Mouse (Mus musculus): ENCODE measurements around the gene Olfr638. TPM values are rescaled to one million over a fixed set of nuclear protein-coding genes. Genes with fewer than 3 reads are reported as not detected.

Gene Olfr638
- total and polyA plus RNA-seq, 2 experiments from 2014 or later: not detected

DNA sequence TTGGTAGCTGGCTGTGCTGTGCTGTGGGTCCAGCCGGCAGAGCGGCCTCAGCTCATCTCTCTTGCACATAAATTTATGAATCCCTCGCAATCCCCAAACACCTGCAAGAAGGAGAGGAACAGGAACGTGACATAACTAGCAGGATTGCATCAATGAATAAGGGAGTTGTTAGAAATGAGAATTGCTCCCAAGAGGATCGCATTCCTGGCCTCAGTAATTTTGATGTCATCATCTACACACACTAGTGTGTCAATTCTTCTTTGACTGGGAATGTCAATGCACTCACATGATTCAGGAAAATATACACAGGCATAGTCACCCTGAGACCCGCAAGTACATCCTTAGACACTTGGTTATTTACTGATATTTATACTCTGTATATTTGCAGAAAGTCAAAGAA lies 26.9 kb downstream of the Olfr638 start, which contains the start of gene Olfr640:
Olfr640 (minus strand) TSS at position 101 of the 400 bp plus-strand sequence.
- TF ChIP-seq CTCF (IDR thresholded peaks at IDR 0.05; ENCODE audit: low read depth): no peak
- no peak within 1 kb of the TSS for H3K27ac ChIP-seq (ENCODE audit: low read depth, low read length)
- no peak within 1 kb of the TSS for H3K4me2 ChIP-seq (ENCODE audit: low read depth)
- H3K4me1 ChIP-seq (ENCODE audit: insufficient read depth): no peaks in the 10 kb centered on the region
- H3K36me3 ChIP-seq (ENCODE audit: insufficient read depth): no peaks in the 10 kb centered on the region
- ATAC-seq: no peak
- no peak within 1 kb of the TSS for H3K4me3 ChIP-seq (ENCODE audit: low read depth, low read length)
- no peaks in the 10 kb centered on the region for H3K27me3 ChIP-seq (ENCODE audit: insufficient read depth, low read length)
- 83% methylated on average over 6 of the region's 6 CpGs for WGBS
- H3K9me3 ChIP-seq (ENCODE audit: low read length): no peaks in the 10 kb centered on the region
- no peak for DNase-seq
- H3K9ac ChIP-seq: no peak within 1 kb of the TSS

DNA sequence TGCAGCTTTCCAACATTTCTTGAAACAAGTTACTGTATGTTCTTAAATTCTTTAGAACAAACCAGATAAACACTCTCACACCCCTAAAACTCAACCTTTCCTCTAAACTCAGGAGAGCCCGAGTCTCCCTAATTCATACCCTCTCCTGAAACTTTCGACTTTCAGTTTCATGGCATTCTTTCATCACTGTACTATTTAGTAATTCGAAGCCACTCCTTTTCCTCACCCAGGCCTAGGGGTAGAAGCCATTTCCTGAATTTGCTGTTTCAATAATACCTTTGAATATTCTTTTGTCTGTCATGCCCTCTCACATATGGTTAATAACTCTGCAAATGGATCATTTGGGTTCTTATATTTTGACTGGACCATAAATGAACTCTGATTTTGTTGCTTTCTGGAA lies 28.4 kb downstream of the Olfr638 start:
- Histone ChIP-seq H3K27ac (ENCODE audit: low read depth, low read length) (no peak overlapping the region), H3K4me1 (ENCODE audit: insufficient read depth) (no peaks in the 10 kb centered on the region), H3K27me3 (ENCODE audit: insufficient read depth, low read length) (no peaks in the 10 kb centered on the region), H3K36me3 (ENCODE audit: insufficient read depth) (no peaks in the 10 kb centered on the region), H3K9me3 (ENCODE audit: low read length) (no peaks in the 10 kb centered on the region), H3K9ac (no peak overlapping the region), H3K4me3 (ENCODE audit: low read depth, low read length) (no peak overlapping the region), H3K4me2 (ENCODE audit: low read depth) (no peak overlapping the region)
- no peak for ATAC-seq
- WGBS: 83% methylated on average over 3 of the region's 3 CpGs
- TF ChIP-seq CTCF (IDR thresholded peaks at IDR 0.05; ENCODE audit: low read depth): no peak
- DNase-seq: no peak

DNA sequence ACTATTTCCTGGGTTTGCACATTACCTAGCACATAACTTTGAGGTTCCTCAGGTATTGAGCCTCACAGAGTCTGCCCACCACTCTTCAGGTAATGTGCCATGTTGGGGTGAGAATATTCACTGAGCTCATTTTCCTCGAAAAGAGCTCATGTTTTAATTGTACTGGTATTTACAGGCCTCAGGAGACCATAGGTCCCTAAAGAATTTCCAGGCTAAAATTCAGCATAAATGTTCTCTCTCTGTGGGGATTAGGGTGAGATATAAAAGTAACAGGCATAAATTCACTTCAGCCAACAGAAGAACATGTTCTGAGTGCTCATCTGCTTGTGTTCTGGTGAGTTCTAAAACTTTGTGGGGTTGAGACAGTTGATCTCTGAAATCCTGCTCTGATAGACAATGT lies 36.6 kb downstream of the Olfr638 start, which contains the start of gene Olfr641:
Olfr641 (plus strand) TSS at position 301 of the 400 bp plus-strand sequence.
- H3K27me3 ChIP-seq (ENCODE audit: insufficient read depth, low read length): no peaks in the 10 kb centered on the region
- H3K9me3 ChIP-seq (ENCODE audit: low read length): no peaks in the 10 kb centered on the region
- no peak within 1 kb of the TSS for H3K4me2 ChIP-seq (ENCODE audit: low read depth)
- H3K4me3 ChIP-seq (ENCODE audit: low read depth, low read length): no peak within 1 kb of the TSS
- ATAC-seq (no peak), DNase-seq (no peak)
- no peak within 1 kb of the TSS for H3K9ac ChIP-seq
- TF ChIP-seq CTCF (IDR thresholded peaks at IDR 0.05; ENCODE audit: low read depth): no peak
- no peaks in the 10 kb centered on the region for H3K36me3 ChIP-seq (ENCODE audit: insufficient read depth)
- H3K4me1 ChIP-seq (ENCODE audit: insufficient read depth): no peaks in the 10 kb centered on the region
- 61% methylated on average over 1 of the region's 1 CpGs for WGBS
- no peak within 1 kb of the TSS for H3K27ac ChIP-seq (ENCODE audit: low read depth, low read length)

DNA sequence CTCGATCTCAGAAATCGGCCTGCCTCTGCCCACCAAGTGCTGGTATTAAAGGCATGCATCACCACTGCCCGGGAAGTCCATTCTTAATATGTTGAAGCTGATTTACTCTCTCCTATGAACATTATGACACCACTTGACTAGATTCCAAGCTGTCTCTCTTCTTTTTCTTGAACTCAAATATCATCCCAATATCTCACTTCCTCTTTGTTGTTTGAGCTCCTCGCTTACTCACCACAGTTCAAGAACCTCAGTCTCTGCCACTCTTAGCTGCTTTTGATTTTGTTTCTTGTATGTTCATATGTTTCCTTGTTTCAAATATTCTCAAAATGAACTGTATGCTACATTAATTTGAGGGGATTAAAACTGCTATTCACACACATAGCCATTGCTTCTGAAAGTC lies 52.2 kb downstream of the Olfr638 start:
- DNase-seq (no peak), ATAC-seq (no peak)
- H3K36me3 ChIP-seq (ENCODE audit: insufficient read depth): no peaks in the 10 kb centered on the region
- no peaks in the 10 kb centered on the region for H3K4me1 ChIP-seq (ENCODE audit: insufficient read depth)
- H3K27ac ChIP-seq (ENCODE audit: low read depth, low read length): no peak overlapping the region
- 88% methylated on average over 4 of the region's 4 CpGs for WGBS
- H3K9me3 ChIP-seq (ENCODE audit: low read length): no peaks in the 10 kb centered on the region
- no peak for TF ChIP-seq CTCF (IDR thresholded peaks at IDR 0.05; ENCODE audit: low read depth)
- no peak overlapping the region for H3K9ac ChIP-seq
- no peak overlapping the region for H3K4me2 ChIP-seq (ENCODE audit: low read depth)
- H3K27me3 ChIP-seq (ENCODE audit: insufficient read depth, low read length): no peaks in the 10 kb centered on the region
- no peak overlapping the region for H3K4me3 ChIP-seq (ENCODE audit: low read depth, low read length)

DNA sequence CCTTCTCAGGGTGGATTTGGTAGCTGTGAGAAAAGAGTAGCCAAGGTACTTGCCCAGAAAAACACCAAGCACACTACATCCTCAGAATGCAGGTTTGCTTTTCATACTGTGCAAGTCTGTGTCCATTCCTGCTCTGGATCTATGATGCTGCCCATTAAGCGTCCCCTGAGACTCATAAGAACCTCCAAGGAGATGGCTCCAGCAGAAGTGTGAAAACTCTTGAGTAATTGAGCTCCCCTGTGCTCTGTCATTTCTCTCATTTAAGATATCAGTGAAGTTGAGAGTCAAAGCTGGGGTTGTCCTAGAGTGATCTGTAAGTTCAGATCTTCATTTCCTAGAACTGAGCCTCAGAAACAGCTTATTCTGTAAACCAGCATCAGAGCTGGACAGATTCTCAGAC lies 54.0 kb downstream of the Olfr638 start, which contains the start of gene Olfr642:
Olfr642 (minus strand) TSS at position 101 of the 400 bp plus-strand sequence.
- WGBS: 72% methylated on average over 1 of the region's 1 CpGs
- DNase-seq: no peak

More for the DNA sequence above, 54.0 kb downstream of the Olfr638 start, which contains the start of gene Olfr642:
- Histone ChIP-seq H3K27me3 (ENCODE audit: insufficient read depth, low read length) (no peaks in the 10 kb centered on the region), H3K27ac (ENCODE audit: low read depth, low read length) (no peak within 1 kb of the TSS), H3K36me3 (ENCODE audit: insufficient read depth) (no peaks in the 10 kb centered on the region), H3K4me3 (ENCODE audit: low read depth, low read length) (no peak within 1 kb of the TSS), H3K4me1 (ENCODE audit: insufficient read depth) (no peaks in the 10 kb centered on the region), H3K9me3 (ENCODE audit: low read length) (no peaks in the 10 kb centered on the region), H3K4me2 (ENCODE audit: low read depth) (no peak within 1 kb of the TSS), H3K9ac (no peak within 1 kb of the TSS)
- no peak for TF ChIP-seq CTCF (IDR thresholded peaks at IDR 0.05; ENCODE audit: low read depth)
- no peak for ATAC-seq

Other genes starting within 250 kb of the Olfr638 start
Only the 30 nearest of the 33 such genes appear.
- gene Olfr68, start 219.0 kb upstream of the Olfr638 start, total RNA-seq (2014; rRNA removed): not detected in 2 replicates
- gene Olfr68, start 219.0 kb upstream of the Olfr638 start, polyA plus RNA-seq (2015; fragmentation: Nextera tagmentation; extraction: Ambion mirVana): not detected in 2 replicates
- gene Olfr67, start 206.9 kb upstream of the Olfr638 start, total RNA-seq (2014; rRNA removed): not detected in 2 replicates
- gene Olfr67, start 206.9 kb upstream of the Olfr638 start, polyA plus RNA-seq (2015; fragmentation: Nextera tagmentation; extraction: Ambion mirVana): not detected in 2 replicates
- gene Hbb-bt, start 184.8 kb upstream of the Olfr638 start, total RNA-seq (2014; rRNA removed): 105 and 224 TPM in 2 replicates
- 190 and 259 TPM in 2 replicates for gene Hbb-bt, start 184.8 kb upstream of the Olfr638 start, polyA plus RNA-seq (2015; fragmentation: Nextera tagmentation; extraction: Ambion mirVana)
- 815 and 1,167 TPM in 2 replicates for gene Hbb-bs, start 170.7 kb upstream of the Olfr638 start, total RNA-seq (2014; rRNA removed)
- 757 and 1,200 TPM in 2 replicates for gene Hbb-bs, start 170.7 kb upstream of the Olfr638 start, polyA plus RNA-seq (2015; fragmentation: Nextera tagmentation; extraction: Ambion mirVana)
- not detected in 2 replicates for gene Hbb-bh2, start 158.2 kb upstream of the Olfr638 start, total RNA-seq (2014; rRNA removed)
- not detected in 2 replicates for gene Hbb-bh2, start 158.2 kb upstream of the Olfr638 start, polyA plus RNA-seq (2015; fragmentation: Nextera tagmentation; extraction: Ambion mirVana)
- gene Hbb-bh1, start 155.6 kb upstream of the Olfr638 start, total RNA-seq (2014; rRNA removed): not detected in 2 replicates
- not detected in 2 replicates for gene Hbb-bh1, start 155.6 kb upstream of the Olfr638 start, polyA plus RNA-seq (2015; fragmentation: Nextera tagmentation; extraction: Ambion mirVana)
- gene Hbb-y, start 145.5 kb upstream of the Olfr638 start, total RNA-seq (2014; rRNA removed): 1.0 TPM in 1 of 2 replicates, not detected in the other
- 0.87 and 1.3 TPM in 2 replicates for gene Hbb-y, start 145.5 kb upstream of the Olfr638 start, polyA plus RNA-seq (2015; fragmentation: Nextera tagmentation; extraction: Ambion mirVana)
- gene Olfr66, start 112.5 kb upstream of the Olfr638 start, total RNA-seq (2014; rRNA removed): not detected in 2 replicates
- gene Olfr66, start 112.5 kb upstream of the Olfr638 start, polyA plus RNA-seq (2015; fragmentation: Nextera tagmentation; extraction: Ambion mirVana): not detected in 2 replicates
- gene Olfr64, start 104.3 kb upstream of the Olfr638 start, total RNA-seq (2014; rRNA removed): not detected in 2 replicates
- gene Olfr64, start 104.3 kb upstream of the Olfr638 start, polyA plus RNA-seq (2015; fragmentation: Nextera tagmentation; extraction: Ambion mirVana): not detected in 2 replicates
- gene Olfr65, start 95.3 kb upstream of the Olfr638 start, total RNA-seq (2014; rRNA removed): not detected in 2 replicates
- gene Olfr65, start 95.3 kb upstream of the Olfr638 start, polyA plus RNA-seq (2015; fragmentation: Nextera tagmentation; extraction: Ambion mirVana): not detected in 2 replicates
- not detected in 2 replicates for gene Olfr631, start 69.9 kb upstream of the Olfr638 start, total RNA-seq (2014; rRNA removed)
- gene Olfr631, start 69.9 kb upstream of the Olfr638 start, polyA plus RNA-seq (2015; fragmentation: Nextera tagmentation; extraction: Ambion mirVana): not detected in 2 replicates
- not detected in 2 replicates for gene Olfr632, start 64.4 kb upstream of the Olfr638 start, total RNA-seq (2014; rRNA removed)
- not detected in 2 replicates for gene Olfr632, start 64.4 kb upstream of the Olfr638 start, polyA plus RNA-seq (2015; fragmentation: Nextera tagmentation; extraction: Ambion mirVana)
- gene Olfr633, start 54.3 kb upstream of the Olfr638 start, total RNA-seq (2014; rRNA removed): not detected in 2 replicates
- not detected in 2 replicates for gene Olfr633, start 54.3 kb upstream of the Olfr638 start, polyA plus RNA-seq (2015; fragmentation: Nextera tagmentation; extraction: Ambion mirVana)
- gene Olfr635, start 27.6 kb upstream of the Olfr638 start, total RNA-seq (2014; rRNA removed): not detected in 2 replicates
- gene Olfr635, start 27.6 kb upstream of the Olfr638 start, polyA plus RNA-seq (2015; fragmentation: Nextera tagmentation; extraction: Ambion mirVana): not detected in 2 replicates
- gene Olfr639, start 18.6 kb downstream of the Olfr638 start, total RNA-seq (2014; rRNA removed): not detected in 2 replicates
- gene Olfr639, start 18.6 kb downstream of the Olfr638 start, polyA plus RNA-seq (2015; fragmentation: Nextera tagmentation; extraction: Ambion mirVana): not detected in 2 replicates
- 0.57 TPM in 1 of 2 replicates, not detected in the other for gene Olfr640, start 26.8 kb downstream of the Olfr638 start, total RNA-seq (2014; rRNA removed)
- gene Olfr640, start 26.8 kb downstream of the Olfr638 start, polyA plus RNA-seq (2015; fragmentation: Nextera tagmentation; extraction: Ambion mirVana): not detected in 2 replicates
- not detected in 2 replicates for gene Olfr641, start 36.7 kb downstream of the Olfr638 start, total RNA-seq (2014; rRNA removed)
- not detected in 2 replicates for gene Olfr641, start 36.7 kb downstream of the Olfr638 start, polyA plus RNA-seq (2015; fragmentation: Nextera tagmentation; extraction: Ambion mirVana)
- not detected in 2 replicates for gene Olfr642, start 53.9 kb downstream of the Olfr638 start, total RNA-seq (2014; rRNA removed)
- not detected in 2 replicates for gene Olfr642, start 53.9 kb downstream of the Olfr638 start, polyA plus RNA-seq (2015; fragmentation: Nextera tagmentation; extraction: Ambion mirVana)
- gene 4930516K23Rik, start 62.7 kb downstream of the Olfr638 start, total RNA-seq (2014; rRNA removed): not detected in 2 replicates
- not detected in 2 replicates for gene 4930516K23Rik, start 62.7 kb downstream of the Olfr638 start, polyA plus RNA-seq (2015; fragmentation: Nextera tagmentation; extraction: Ambion mirVana)
- gene Olfr644, start 73.1 kb downstream of the Olfr638 start, total RNA-seq (2014; rRNA removed): not detected in 2 replicates
- not detected in 2 replicates for gene Olfr644, start 73.1 kb downstream of the Olfr638 start, polyA plus RNA-seq (2015; fragmentation: Nextera tagmentation; extraction: Ambion mirVana)
- gene Olfr645, start 86.7 kb downstream of the Olfr638 start, total RNA-seq (2014; rRNA removed): not detected in 2 replicates
- not detected in 2 replicates for gene Olfr645, start 86.7 kb downstream of the Olfr638 start, polyA plus RNA-seq (2015; fragmentation: Nextera tagmentation; extraction: Ambion mirVana)
- gene Olfr646, start 106.1 kb downstream of the Olfr638 start, total RNA-seq (2014; rRNA removed): not detected in 2 replicates
- gene Olfr646, start 106.1 kb downstream of the Olfr638 start, polyA plus RNA-seq (2015; fragmentation: Nextera tagmentation; extraction: Ambion mirVana): not detected in 2 replicates
- gene Ubqln5, start 131.1 kb downstream of the Olfr638 start, total RNA-seq (2014; rRNA removed): not detected in 2 replicates
- gene Ubqln5, start 131.1 kb downstream of the Olfr638 start, polyA plus RNA-seq (2015; fragmentation: Nextera tagmentation; extraction: Ambion mirVana): not detected in 2 replicates
- not detected in 2 replicates for gene Olfr643, start 138.7 kb downstream of the Olfr638 start, total RNA-seq (2014; rRNA removed)
- not detected in 2 replicates for gene Olfr643, start 138.7 kb downstream of the Olfr638 start, polyA plus RNA-seq (2015; fragmentation: Nextera tagmentation; extraction: Ambion mirVana)
- gene Ubqln3, start 144.5 kb downstream of the Olfr638 start, total RNA-seq (2014; rRNA removed): not detected in 2 replicates
- not detected in 2 replicates for gene Ubqln3, start 144.5 kb downstream of the Olfr638 start, polyA plus RNA-seq (2015; fragmentation: Nextera tagmentation; extraction: Ambion mirVana)
- not detected in 2 replicates for gene Ubqlnl, start 151.8 kb downstream of the Olfr638 start, total RNA-seq (2014; rRNA removed)
- not detected in 2 replicates for gene Ubqlnl, start 151.8 kb downstream of the Olfr638 start, polyA plus RNA-seq (2015; fragmentation: Nextera tagmentation; extraction: Ambion mirVana)
- gene Olfm5, start 166.1 kb downstream of the Olfr638 start, total RNA-seq (2014; rRNA removed): not detected in 2 replicates
- gene Olfm5, start 166.1 kb downstream of the Olfr638 start, polyA plus RNA-seq (2015; fragmentation: Nextera tagmentation; extraction: Ambion mirVana): 0.10 TPM in 1 of 2 replicates, not detected in the other
- gene Olfr648, start 184.6 kb downstream of the Olfr638 start, total RNA-seq (2014; rRNA removed): not detected in 2 replicates
- gene Olfr648, start 184.6 kb downstream of the Olfr638 start, polyA plus RNA-seq (2015; fragmentation: Nextera tagmentation; extraction: Ambion mirVana): 0.24 and 0.28 TPM in 2 replicates
- not detected in 2 replicates for gene Olfr649, start 197.2 kb downstream of the Olfr638 start, total RNA-seq (2014; rRNA removed)
- gene Olfr649, start 197.2 kb downstream of the Olfr638 start, polyA plus RNA-seq (2015; fragmentation: Nextera tagmentation; extraction: Ambion mirVana): not detected in 2 replicates
- gene Trim6, start 220.0 kb downstream of the Olfr638 start, total RNA-seq (2014; rRNA removed): 0.23 and 0.38 TPM in 2 replicates
- gene Trim6, start 220.0 kb downstream of the Olfr638 start, polyA plus RNA-seq (2015; fragmentation: Nextera tagmentation; extraction: Ambion mirVana): 0.21 and 0.34 TPM in 2 replicates

Data from forebrain, postnatal 0 days (tissue).